Mouse (Mus musculus) heart, adult 2 months (tissue): ENCODE measurements at regions not wholly inside any gene's neighbourhood (a gene's known extent, or its start where the extent isn't known, plus 50 kb on each side); places are given as distances from the start of the nearest gene placed in this dataset.

Experiments used
- DNase-seq, 2 experiments: peaks; one replicate each; pipeline ENCODE4 v3.0.0; 2021
- H3K27ac ChIP-seq: fragments of 200-600 bp; 2 replicates; pipeline ENCODE4 v1.8.1; 2022
- H3K27me3 ChIP-seq: fragments of 200-500 bp; 2 replicates; pipeline ENCODE4 v1.6.1; 2012; ENCODE audit warnings: mild to moderate bottlenecking, low read length, inconsistent platforms, mixed read lengths; ENCODE audit not compliant: control insufficient read depth, insufficient read depth
- H3K36me3 ChIP-seq: fragments of 200-500 bp; 2 replicates; pipeline ENCODE4 v1.6.1; 2012; ENCODE audit warnings: low read length, inconsistent platforms; ENCODE audit not compliant: control insufficient read depth, insufficient read depth
- H3K4me1 ChIP-seq: fragments of 200-500 bp; 2 replicates; pipeline ENCODE4 v1.6.1; 2011; ENCODE audit warnings: low read length; ENCODE audit not compliant: control insufficient read depth, insufficient read depth
- H3K4me3 ChIP-seq: fragments of 200-600 bp; 2 replicates; pipeline ENCODE4 v1.8.1; 2022
- H3K79me2 ChIP-seq: fragments of 200-500 bp; replicated peaks from 2 replicates; pipeline ENCODE4 v1.6.1; 2012; ENCODE audit warnings: mild to moderate bottlenecking, inconsistent platforms, low read length, moderate library complexity, mixed read lengths; ENCODE audit not compliant: control insufficient read depth, insufficient read depth
- H3K9ac ChIP-seq: fragments of 200-500 bp; 2 replicates; pipeline ENCODE4 v1.6.1; 2012; ENCODE audit warnings: low read depth, mild to moderate bottlenecking, control low read depth, inconsistent platforms, low read length, mixed read lengths
- CTCF ChIP-seq: fragments of 200-600 bp; IDR thresholded peaks from 2 replicates; pipeline ENCODE4 v1.8.1; 2022; ENCODE audit warnings: antibody characterized with exemption, mild to moderate bottlenecking, moderate library complexity
- EP300 ChIP-seq: fragments of 200-500 bp; IDR thresholded peaks from 2 replicates; pipeline ENCODE4 v1.6.1; 2011; ENCODE audit warnings: low read depth, low read length, control low read depth; ENCODE audit not compliant: insufficient read depth
- POLR2A ChIP-seq: fragments of 200-500 bp; IDR thresholded peaks from 2 replicates; pipeline ENCODE4 v1.6.1; 2011; ENCODE audit warnings: mild to moderate bottlenecking, low read depth, low read length, control low read depth; ENCODE audit not compliant: insufficient read depth
- WGBS: fragments of 180-500 bp; shearing (Covaris S2); methylation state at CpG from one replicate; pipeline ENCODE4 v1.1.7; 2018; 5-methylcytosine and 5-hydroxymethylcytosine counted together
- intact Hi-C: fragments of 180-260 bp; cut with DNase I; formaldehyde crosslinking; loops from one replicate; pipeline ENCODE4 v1.15.1; 2025

DNA sequence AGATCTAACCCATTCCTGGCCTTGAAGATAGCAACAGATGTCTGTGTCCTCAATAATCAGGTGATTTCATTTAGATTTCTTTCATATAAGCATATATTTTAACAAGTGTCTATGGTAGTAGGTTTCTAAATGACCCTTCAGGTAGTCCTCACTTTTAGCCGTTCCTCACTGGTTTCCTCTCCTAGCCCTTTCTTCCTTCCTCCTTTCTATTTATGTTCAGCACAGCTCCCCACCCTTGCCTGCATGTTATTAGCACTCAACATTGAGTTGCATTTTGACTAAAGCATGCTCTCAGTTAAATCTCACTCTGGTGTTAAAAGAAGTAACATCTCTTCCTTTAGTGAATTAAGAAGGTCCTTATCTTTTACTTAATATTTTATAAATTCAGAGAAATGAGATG lies 1376.8 kb upstream of the Slc10a2 start:
- H3K9ac ChIP-seq = no peak overlapping the region
- H3K4me3 ChIP-seq = no peak overlapping the region
- H3K4me1 ChIP-seq = no peaks in the 10 kb centered on the region
- H3K27ac ChIP-seq = no peak overlapping the region
- no peak for TF ChIP-seq CTCF
- no peak for TF ChIP-seq POLR2A
- no peak for TF ChIP-seq EP300
- no peaks in the 10 kb centered on the region for H3K79me2 ChIP-seq
- no peaks in the 10 kb centered on the region for H3K27me3 ChIP-seq
- DNase-seq = no peak
- 44% methylated on average over 1 of the region's 1 CpGs for WGBS
- H3K36me3 ChIP-seq = no peaks in the 10 kb centered on the region
- intact Hi-C loops = no loop called here

DNA sequence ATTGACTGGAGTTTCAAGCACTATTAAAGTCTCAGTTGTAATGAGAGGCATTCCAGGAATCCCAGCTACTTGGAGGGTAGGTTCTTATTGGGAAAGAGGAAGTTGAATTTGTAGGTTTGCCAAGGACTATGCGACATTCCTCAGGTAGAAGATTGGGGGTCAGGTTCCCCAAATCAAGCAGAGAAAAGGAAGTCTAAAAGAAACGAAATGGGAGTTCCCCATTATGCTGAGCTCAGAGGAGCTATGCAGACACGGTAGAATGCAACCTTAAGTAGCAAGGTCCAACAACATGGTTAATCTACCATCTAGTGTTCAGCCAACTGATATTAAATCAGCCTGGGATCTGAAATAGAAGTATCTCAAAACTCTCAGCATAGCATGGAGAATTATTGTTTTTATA lies 1365.9 kb upstream of the Slc10a2 start:
- WGBS = 54% methylated on average over 3 of the region's 3 CpGs
- no peak for DNase-seq
- no peak for TF ChIP-seq EP300
- TF ChIP-seq POLR2A = no peak
- no peak for TF ChIP-seq CTCF
- H3K27me3 ChIP-seq = no peaks in the 10 kb centered on the region
- intact Hi-C loops = no loop called here
- H3K79me2 ChIP-seq = no peaks in the 10 kb centered on the region
- H3K9ac ChIP-seq = no peak overlapping the region
- H3K36me3 ChIP-seq = no peaks in the 10 kb centered on the region
- H3K4me1 ChIP-seq = no peaks in the 10 kb centered on the region
- no peak overlapping the region for H3K27ac ChIP-seq
- no peak overlapping the region for H3K4me3 ChIP-seq

- TF ChIP-seq EP300 (no peak), POLR2A (no peak), CTCF (no peak)
- no peak overlapping the region for H3K27ac ChIP-seq
- no peaks in the 10 kb centered on the region for H3K27me3 ChIP-seq
- no peaks in the 10 kb centered on the region for H3K36me3 ChIP-seq
- DNase-seq = no peak
- no peak overlapping the region for H3K4me3 ChIP-seq
- intact Hi-C loops = no loop called here
- WGBS = 60% methylated on average over 3 of the region's 3 CpGs
- no peaks in the 10 kb centered on the region for H3K79me2 ChIP-seq
- no peak overlapping the region for H3K9ac ChIP-seq
- H3K4me1 ChIP-seq = no peaks in the 10 kb centered on the region
Observed at GRCm38 (mm10) chr8:6456553-6457180, 1351.5 kb upstream of the Slc10a2 start.

DNA sequence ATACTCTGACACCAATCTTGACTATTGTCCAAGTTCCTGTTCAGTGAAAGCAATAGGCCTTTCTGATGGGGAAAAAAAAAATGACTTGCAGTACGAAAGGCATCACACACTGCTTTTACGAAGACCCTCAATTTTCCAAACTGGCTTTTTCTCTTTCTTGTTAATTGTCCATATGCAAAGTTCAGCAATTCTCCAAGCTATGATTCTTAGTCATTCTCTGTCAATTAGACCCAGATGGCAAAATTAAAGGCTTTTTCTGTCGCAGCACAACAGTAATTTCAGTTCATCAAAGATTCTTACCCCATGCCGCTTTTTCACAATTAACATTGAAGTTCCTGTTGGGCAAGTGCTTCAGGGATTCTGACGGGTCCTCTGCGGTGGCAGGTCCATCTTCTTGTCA lies 1343.2 kb upstream of the Slc10a2 start:
- DNase-seq = no peak
- Histone ChIP-seq H3K4me1 (no peaks in the 10 kb centered on the region), H3K36me3 (no peaks in the 10 kb centered on the region), H3K9ac (no peak overlapping the region), H3K27ac (no peak overlapping the region), H3K79me2 (no peaks in the 10 kb centered on the region), H3K27me3 (no peaks in the 10 kb centered on the region), H3K4me3 (no peak overlapping the region)
- intact Hi-C loops = no loop called here
- no peak for TF ChIP-seq POLR2A
- TF ChIP-seq CTCF = no peak
- TF ChIP-seq EP300 = no peak
- 69% methylated on average over 6 of the region's 6 CpGs for WGBS

DNA sequence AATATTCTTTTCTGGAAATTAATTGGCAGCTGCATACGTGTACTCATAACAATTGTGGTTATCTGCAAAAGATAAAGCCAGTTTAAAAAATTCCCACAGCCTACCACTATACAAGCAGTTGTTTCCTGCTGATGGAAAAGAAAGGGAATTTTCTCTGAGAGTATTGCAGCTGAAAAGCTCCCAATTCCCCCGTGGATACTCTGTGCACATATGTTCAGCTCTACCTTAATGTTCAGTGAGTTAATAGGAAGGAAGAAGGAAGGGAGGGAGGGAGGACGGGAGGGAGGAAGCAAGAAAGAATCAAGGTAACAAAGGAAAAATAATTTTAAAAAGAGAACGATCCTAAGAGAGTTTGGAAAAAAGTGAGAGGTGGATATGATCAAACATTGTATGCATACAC lies 1333.9 kb upstream of the Slc10a2 start:
- TF ChIP-seq CTCF (no peak), POLR2A (no peak), EP300 (no peak)
- Histone ChIP-seq H3K27ac (no peak overlapping the region), H3K27me3 (no peaks in the 10 kb centered on the region), H3K79me2 (no peaks in the 10 kb centered on the region), H3K4me3 (no peak overlapping the region), H3K36me3 (no peaks in the 10 kb centered on the region), H3K4me1 (no peaks in the 10 kb centered on the region), H3K9ac (no peak overlapping the region)
- intact Hi-C loops = no loop called here
- WGBS = 19% methylated on average over 4 of the region's 4 CpGs
- DNase-seq = no peak
